Mouse (Mus musculus): ENCODE results near the gene Map3k1.
A peak's percentile ranks its signal among the peaks of the same experiment; 100 is the strongest.

The Map3k1 gene

GRCm38 (mm10) chr13:111812647-111813046 lies 3.9 kb upstream of the Map3k1 start:
- DNase-seq (ENCODE audit: low spot score), result no peak

- DNase-seq (ENCODE audit: low spot score), result no peak
Observed at GRCm38 (mm10) chr13:111810998-111811628, 2.3 kb upstream of the Map3k1 start.

- DNase-seq (ENCODE audit: low spot score), result peak; percentile 62
Observed at GRCm38 (mm10) chr13:111809466-111810228, 854 bp upstream of the Map3k1 start.

- no peak for DNase-seq (ENCODE audit: low spot score)
Observed at GRCm38 (mm10) chr13:111808387-111808636, 481 bp downstream of the Map3k1 start.

GRCm38 (mm10) chr13:111807596-111808386 lies 1.0 kb downstream of the Map3k1 start:
- peak; percentile 44 for DNase-seq (ENCODE audit: low spot score)

GRCm38 (mm10) chr13:111807105-111807595 lies 1.6 kb downstream of the Map3k1 start:
- peak; percentile 27 for DNase-seq (ENCODE audit: low spot score)

GRCm38 (mm10) chr13:111805738-111806722 lies 2.8 kb downstream of the Map3k1 start:
- peak; percentile 61 for DNase-seq (ENCODE audit: low spot score)

GRCm38 (mm10) chr13:111804951-111805673 lies 3.7 kb downstream of the Map3k1 start:
- no peak for DNase-seq (ENCODE audit: low spot score)

GRCm38 (mm10) chr13:111804189-111804588 lies 4.6 kb downstream of the Map3k1 start:
- no peak for DNase-seq (ENCODE audit: low spot score)

GRCm38 (mm10) chr13:111803506-111803905 lies 5.3 kb downstream of the Map3k1 start:
- no peak for DNase-seq (ENCODE audit: low spot score)

- no peak for DNase-seq (ENCODE audit: low spot score)
Observed at GRCm38 (mm10) chr13:111802900-111803299, 5.9 kb downstream of the Map3k1 start.

- no peak for DNase-seq (ENCODE audit: low spot score)
Observed at GRCm38 (mm10) chr13:111802271-111802665, 6.5 kb downstream of the Map3k1 start.

- no peak for DNase-seq (ENCODE audit: low spot score)
Observed at GRCm38 (mm10) chr13:111801662-111802270, 7.0 kb downstream of the Map3k1 start.

- no peak for DNase-seq (ENCODE audit: low spot score)
Observed at GRCm38 (mm10) chr13:111800866-111801265, 7.9 kb downstream of the Map3k1 start.

GRCm38 (mm10) chr13:111798044-111798443 lies 10.7 kb downstream of the Map3k1 start:
- DNase-seq (ENCODE audit: low spot score), result no peak

- DNase-seq (ENCODE audit: low spot score), result peak; percentile 81
Observed at GRCm38 (mm10) chr13:111797021-111797420, 11.8 kb downstream of the Map3k1 start.

GRCm38 (mm10) chr13:111796191-111796920 lies 12.4 kb downstream of the Map3k1 start:
- DNase-seq (ENCODE audit: low spot score), result no peak

- no peak for DNase-seq (ENCODE audit: low spot score)
Observed at GRCm38 (mm10) chr13:111792975-111793287, 15.9 kb downstream of the Map3k1 start.

GRCm38 (mm10) chr13:111792130-111792974 lies 16.4 kb downstream of the Map3k1 start:
- DNase-seq (ENCODE audit: low spot score), result no peak

All from retina, embryonic 14.5 days (tissue).